9 mouse cellular contexts compared by ENCODE assay signal in genomic region chr11:100393733-100394132, GRCm38 (mm10). TPM values are rescaled to one million over a fixed set of nuclear protein-coding genes. Genes with fewer than 3 reads are reported as not detected.
DNase-seq lines count a peak whose midpoint lies in the region; ATAC-seq and TF ChIP-seq lines count a peak whose summit lies in the region.
"Had no signal": no experiment of that assay in that cellular context is flagged by ENCODE, and none has a peak within 500 bp of the region (broad histone marks: within the 10 kb centered on the region; RNA-seq: fewer than 3 reads in every experiment).

No protein-coding gene starts in this region.

- no peak overlapping the region for H3K27ac ChIP-seq in liver, embryonic 12.5 days
- H3K27ac ChIP-seq in liver, postnatal 0 days (ENCODE audit: low read depth), result no peak overlapping the region
- peak overlapping the region; percentile 31; the same call in 1 of the 2 replicates for H3K27ac ChIP-seq in heart, embryonic 10.5 days
- H3K27ac ChIP-seq in stomach, embryonic 14.5 days (ENCODE audit: low read length), result no peak overlapping the region
- H3K27ac ChIP-seq in forebrain, embryonic 13.5 days, result no peak overlapping the region
- H3K27ac ChIP-seq: limb, embryonic 12.5 days had no signal

- TF ChIP-seq CTCF in liver, postnatal 0 days (IDR thresholded peaks at IDR 0.05; ENCODE audit: low read depth), result no peak

- DNase-seq in liver, postnatal 0 days, result no peak
- peak; percentile 40 for DNase-seq in MN1 (ENCODE audit: low spot score)
- no peak for DNase-seq in heart, embryonic 10.5 days (ENCODE audit: low spot score)
- DNase-seq in adrenal gland, adult 2 months, result no peak
- DNase-seq: thymus, postnatal 25 days had no signal

- peaks cover 80% of the 10 kb centered on the region for H3K4me1 ChIP-seq in liver, embryonic 12.5 days
- peaks cover 57% of the 10 kb centered on the region for H3K4me1 ChIP-seq in liver, postnatal 0 days (ENCODE audit: insufficient read depth)
- peaks cover 93% of the 10 kb centered on the region for H3K4me1 ChIP-seq in heart, embryonic 10.5 days
- H3K4me1 ChIP-seq in stomach, embryonic 14.5 days (ENCODE audit: control insufficient read depth, insufficient read depth, low read length), result peaks cover 70% of the 10 kb centered on the region
- peaks cover 28% of the 10 kb centered on the region for H3K4me1 ChIP-seq in forebrain, embryonic 13.5 days

- no peak overlapping the region for H3K4me3 ChIP-seq in liver, embryonic 12.5 days
- H3K4me3 ChIP-seq in liver, postnatal 0 days (ENCODE audit: low read depth, low read length), result no peak overlapping the region
- H3K4me3 ChIP-seq in heart, embryonic 10.5 days, result no peak overlapping the region
- H3K4me3 ChIP-seq in stomach, embryonic 14.5 days (ENCODE audit: low read depth, low read length), result no peak overlapping the region
- no peak overlapping the region for H3K4me3 ChIP-seq in forebrain, embryonic 13.5 days
- H3K4me3 ChIP-seq: limb, embryonic 12.5 days had no signal

- peaks cover 49% of the 10 kb centered on the region for H3K27me3 ChIP-seq in liver, embryonic 12.5 days (replicated peaks)
- no peaks in the 10 kb centered on the region for H3K27me3 ChIP-seq in liver, postnatal 0 days (ENCODE audit: insufficient read depth, low read length)
- H3K27me3 ChIP-seq in heart, embryonic 10.5 days (ENCODE audit: insufficient read depth, poor library complexity, severe bottlenecking), result no peaks in the 10 kb centered on the region
- no peaks in the 10 kb centered on the region for H3K27me3 ChIP-seq in stomach, embryonic 14.5 days (ENCODE audit: control insufficient read depth, insufficient read depth, low read length)
- peaks cover 25% of the 10 kb centered on the region for H3K27me3 ChIP-seq in forebrain, embryonic 13.5 days

- no peak for TF ChIP-seq EP300 in liver, postnatal 0 days (IDR thresholded peaks at IDR 0.05; ENCODE audit: low read depth)

- peak overlapping the region; percentile 22; the same call in 1 of the 2 replicates for H3K9ac ChIP-seq in liver, embryonic 12.5 days
- H3K9ac ChIP-seq in liver, postnatal 0 days (replicated peaks), result no peak overlapping the region
- H3K9ac ChIP-seq in stomach, embryonic 14.5 days (replicated peaks; ENCODE audit: low read depth, low read length), result no peak overlapping the region
- no peak overlapping the region for H3K9ac ChIP-seq in forebrain, embryonic 13.5 days
- H3K9ac ChIP-seq: limb, embryonic 12.5 days had no signal

- no peak for ATAC-seq in liver, embryonic 12.5 days
- no peak for ATAC-seq in liver, postnatal 0 days
- no peak for ATAC-seq in stomach, embryonic 14.5 days (ENCODE audit: insufficient number of reproducible peaks, insufficient read depth, low FRiP score, low read depth)
- ATAC-seq in forebrain, embryonic 13.5 days, result no peak

- H3K9me3 ChIP-seq in liver, embryonic 12.5 days (replicated peaks), result no peaks in the 10 kb centered on the region
- no peaks in the 10 kb centered on the region for H3K9me3 ChIP-seq in liver, postnatal 0 days (ENCODE audit: low read length)
- no peaks in the 10 kb centered on the region for H3K9me3 ChIP-seq in heart, embryonic 10.5 days
- H3K9me3 ChIP-seq in stomach, embryonic 14.5 days (ENCODE audit: control insufficient read depth, low read depth, low read length), result no peaks in the 10 kb centered on the region
- H3K9me3 ChIP-seq in forebrain, embryonic 13.5 days (replicated peaks), result no peaks in the 10 kb centered on the region
- H3K9me3 ChIP-seq: limb, embryonic 12.5 days had no signal

- 39% methylated on average over 7 of the region's 7 CpGs for WGBS in liver, embryonic 12.5 days (ENCODE audit: insufficient replicate concordance)
- 43% methylated on average over 7 of the region's 7 CpGs for WGBS in liver, postnatal 0 days (ENCODE audit: insufficient replicate concordance)
- WGBS in heart, embryonic 10.5 days, result 59% methylated on average over 7 of the region's 7 CpGs
- WGBS in stomach, embryonic 14.5 days, result 51% methylated on average over 7 of the region's 7 CpGs
- 82% methylated on average over 7 of the region's 7 CpGs for WGBS in forebrain, embryonic 13.5 days

- no peak overlapping the region for H3K4me2 ChIP-seq in liver, embryonic 12.5 days
- no peak overlapping the region for H3K4me2 ChIP-seq in liver, postnatal 0 days (ENCODE audit: low read depth, low read length)
- 0 out of 2 replicates have a peak overlapping the region, but pooled peaks have one; percentile 20 for H3K4me2 ChIP-seq in stomach, embryonic 14.5 days (replicated peaks; ENCODE audit: low read depth, low read length)
- no peak overlapping the region for H3K4me2 ChIP-seq in forebrain, embryonic 13.5 days
- H3K4me2 ChIP-seq: limb, embryonic 12.5 days had no signal

- no peaks in the 10 kb centered on the region for H3K36me3 ChIP-seq in liver, embryonic 12.5 days
- H3K36me3 ChIP-seq in liver, postnatal 0 days (replicated peaks; ENCODE audit: insufficient read depth, low read length), result no peaks in the 10 kb centered on the region
- H3K36me3 ChIP-seq in heart, embryonic 10.5 days, result peaks cover 16% of the 10 kb centered on the region
- H3K36me3 ChIP-seq in stomach, embryonic 14.5 days (ENCODE audit: control insufficient read depth, insufficient read depth, low read length), result no peaks in the 10 kb centered on the region; the same call in 1 of the 2 replicates
- H3K36me3 ChIP-seq in forebrain, embryonic 13.5 days (ENCODE audit: poor library complexity, severe bottlenecking), result no peaks in the 10 kb centered on the region
- H3K36me3 ChIP-seq: limb, embryonic 12.5 days had no signal

RNA-seq across cellular contexts. Expression of gene Jup, which starts 3.8 kb away (rescaled TPM):
- 23.9 and 24.3 TPM in 2 replicates for polyA plus RNA-seq in liver, embryonic 12.5 days (2016; fragmentation: Nextera tagmentation; extraction: Ambion mirVana)
- 17.5 and 18.9 TPM in 2 replicates for polyA plus RNA-seq in liver, postnatal 0 days (2015; fragmentation: Nextera tagmentation; extraction: Ambion mirVana)
- polyA plus RNA-seq in heart, embryonic 10.5 days (2016; fragmentation: Nextera tagmentation; extraction: Ambion mirVana), result 91.3 and 112 TPM in 2 replicates
- polyA plus RNA-seq in stomach, embryonic 14.5 days (2014; fragmentation: Nextera tagmentation; extraction: Ambion mirVana), result 131 and 139 TPM in 2 replicates
- polyA plus RNA-seq in forebrain, embryonic 13.5 days (2015; fragmentation: Nextera tagmentation; extraction: Ambion mirVana), result 37.1 and 42.8 TPM in 2 replicates
- total RNA-seq in adrenal gland, adult 2 months (2021), result 10 to 100 TPM; 67.0 to 94.3 TPM
- polyA plus RNA-seq in adrenal gland, adult 2 months (2012; rRNA removed), result 275 and 284 TPM in 2 replicates

RNA-seq across cellular contexts. Expression of gene P3h4, which starts 20.9 kb away (rescaled TPM):
- 11.0 and 11.2 TPM in 2 replicates for polyA plus RNA-seq in liver, embryonic 12.5 days (2016; fragmentation: Nextera tagmentation; extraction: Ambion mirVana)
- polyA plus RNA-seq in liver, postnatal 0 days (2015; fragmentation: Nextera tagmentation; extraction: Ambion mirVana), result 3.4 and 4.6 TPM in 2 replicates
- 71.1 and 81.8 TPM in 2 replicates for polyA plus RNA-seq in heart, embryonic 10.5 days (2016; fragmentation: Nextera tagmentation; extraction: Ambion mirVana)
- polyA plus RNA-seq in stomach, embryonic 14.5 days (2014; fragmentation: Nextera tagmentation; extraction: Ambion mirVana), result 68.0 and 68.9 TPM in 2 replicates
- polyA plus RNA-seq in forebrain, embryonic 13.5 days (2015; fragmentation: Nextera tagmentation; extraction: Ambion mirVana), result 10.9 and 12.3 TPM in 2 replicates
- 10 to 100 TPM; 20.3 to 40.8 TPM for total RNA-seq in adrenal gland, adult 2 months (2021)
- polyA plus RNA-seq in adrenal gland, adult 2 months (2012; rRNA removed), result 76.3 and 107 TPM in 2 replicates

RNA-seq across cellular contexts. Expression of gene Fkbp10, which starts 21.8 kb away (rescaled TPM):
- 20.1 and 23.8 TPM in 2 replicates for polyA plus RNA-seq in liver, embryonic 12.5 days (2016; fragmentation: Nextera tagmentation; extraction: Ambion mirVana)
- polyA plus RNA-seq in liver, postnatal 0 days (2015; fragmentation: Nextera tagmentation; extraction: Ambion mirVana), result 7.4 and 9.0 TPM in 2 replicates
- polyA plus RNA-seq in heart, embryonic 10.5 days (2016; fragmentation: Nextera tagmentation; extraction: Ambion mirVana), result 107 and 123 TPM in 2 replicates
- 106 and 108 TPM in 2 replicates for polyA plus RNA-seq in stomach, embryonic 14.5 days (2014; fragmentation: Nextera tagmentation; extraction: Ambion mirVana)
- polyA plus RNA-seq in forebrain, embryonic 13.5 days (2015; fragmentation: Nextera tagmentation; extraction: Ambion mirVana), result 15.5 and 16.3 TPM in 2 replicates
- total RNA-seq in adrenal gland, adult 2 months (2021), result 10 to 100 TPM; 12.5 to 25.8 TPM
- polyA plus RNA-seq in adrenal gland, adult 2 months (2012; rRNA removed), result 42.1 and 57.5 TPM in 2 replicates

RNA-seq across cellular contexts. Expression of gene Hap1, which starts 37.8 kb away (rescaled TPM):
- polyA plus RNA-seq in liver, embryonic 12.5 days (2016; fragmentation: Nextera tagmentation; extraction: Ambion mirVana), result 0.43 and 0.47 TPM in 2 replicates
- polyA plus RNA-seq in liver, postnatal 0 days (2015; fragmentation: Nextera tagmentation; extraction: Ambion mirVana), result 0.78 and 0.81 TPM in 2 replicates
- polyA plus RNA-seq in heart, embryonic 10.5 days (2016; fragmentation: Nextera tagmentation; extraction: Ambion mirVana), result 5.1 and 8.4 TPM in 2 replicates
- 10.8 and 12.3 TPM in 2 replicates for polyA plus RNA-seq in stomach, embryonic 14.5 days (2014; fragmentation: Nextera tagmentation; extraction: Ambion mirVana)
- 93.7 and 98.5 TPM in 2 replicates for polyA plus RNA-seq in forebrain, embryonic 13.5 days (2015; fragmentation: Nextera tagmentation; extraction: Ambion mirVana)
- total RNA-seq in adrenal gland, adult 2 months (2021), result 10 to 100 TPM; 34.6 to 62.1 TPM
- 28.5 and 32.8 TPM in 2 replicates for polyA plus RNA-seq in adrenal gland, adult 2 months (2012; rRNA removed)

RNA-seq across cellular contexts. Expression of gene Nt5c3b, which starts 47.9 kb away (rescaled TPM):
- polyA plus RNA-seq in liver, embryonic 12.5 days (2016; fragmentation: Nextera tagmentation; extraction: Ambion mirVana), result 38.3 and 38.6 TPM in 2 replicates
- 11.1 and 11.9 TPM in 2 replicates for polyA plus RNA-seq in liver, postnatal 0 days (2015; fragmentation: Nextera tagmentation; extraction: Ambion mirVana)
- polyA plus RNA-seq in heart, embryonic 10.5 days (2016; fragmentation: Nextera tagmentation; extraction: Ambion mirVana), result 124 and 128 TPM in 2 replicates
- 121 and 126 TPM in 2 replicates for polyA plus RNA-seq in stomach, embryonic 14.5 days (2014; fragmentation: Nextera tagmentation; extraction: Ambion mirVana)
- polyA plus RNA-seq in forebrain, embryonic 13.5 days (2015; fragmentation: Nextera tagmentation; extraction: Ambion mirVana), result 105 and 114 TPM in 2 replicates
- total RNA-seq in adrenal gland, adult 2 months (2021), result 10 to 100 TPM; 54.3 to 58.7 TPM
- 43.0 and 46.0 TPM in 2 replicates for polyA plus RNA-seq in adrenal gland, adult 2 months (2012; rRNA removed)
